Mouse (Mus musculus): ENCODE measurements around the gene Zfp101. TPM values are rescaled to one million over a fixed set of nuclear protein-coding genes. Genes with fewer than 3 reads are reported as not detected.

Zfp101 gene
- total RNA-seq (2021): 1 to 10 TPM; 2.7 to 3.4 TPM
- long read RNA-seq, experiment 1, partial matches to known transcripts: 0 of 2 reads
- long read RNA-seq, experiment 1, other reads (novel, unspliced or antisense): 0 of 2 reads
- long read RNA-seq, experiment 2, partial matches to known transcripts: 0 of 1 reads
- long read RNA-seq, experiment 2, other reads (novel, unspliced or antisense): 0 of 1 reads

DNA sequence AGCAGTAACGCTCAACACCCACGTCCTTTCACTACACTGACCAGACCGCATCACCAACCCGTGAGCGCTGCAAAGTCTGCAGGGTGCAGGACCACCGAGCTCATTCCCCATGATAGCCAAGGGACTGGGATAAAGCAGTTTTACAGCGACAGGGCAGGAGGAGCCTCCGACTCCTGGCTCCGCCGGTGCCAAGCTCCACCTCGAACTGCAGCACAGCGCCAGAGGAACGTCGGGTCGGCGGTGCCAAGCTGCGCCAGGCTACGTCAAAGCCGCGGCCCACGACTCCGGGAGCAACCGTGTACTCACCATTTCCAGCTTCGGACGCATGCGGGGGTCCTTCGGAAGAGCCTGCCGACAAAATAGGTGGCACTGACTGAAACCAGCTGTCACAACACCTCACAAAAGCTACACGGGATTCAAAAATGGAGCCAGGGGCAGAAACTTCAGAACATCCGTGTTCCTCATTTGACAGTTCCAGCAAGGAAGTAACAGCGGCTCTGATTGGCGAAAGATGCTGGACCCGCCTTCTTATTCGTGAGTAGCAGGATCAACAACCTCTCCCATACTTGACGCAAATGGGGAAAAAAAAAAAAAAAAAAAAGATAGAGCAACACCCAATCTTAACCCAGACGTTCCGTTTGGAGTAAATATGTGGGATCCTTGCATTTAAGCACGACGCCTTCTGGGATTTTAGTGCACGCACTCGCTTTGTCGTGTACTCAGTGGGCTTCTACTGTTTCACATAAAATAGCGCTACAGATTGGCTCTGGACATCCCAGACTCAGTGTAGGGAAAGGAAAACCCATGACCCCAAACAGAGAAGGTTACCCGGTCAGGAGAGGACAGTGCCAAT is at the start of gene Zfp101:
Gene Zfp101, minus strand, starts transcription at position 460 of the 853 bp plus-strand sequence.
- DNase-seq: peak; percentile 83 to 84
- intact Hi-C loops (cut with DNase I): loop anchor here (10.0 kb wide), 1 partner anchor 300 kb away; no protein-coding TSS in a partner anchor

GRCm38 (mm10) chr17:33441159-33441558 is 46.7 kb upstream of the Zfp101 start:
- DNase-seq: no peak
- intact Hi-C loops (cut with DNase I): no loop called here

GRCm38 (mm10) chr17:33439922-33440321 is 45.5 kb upstream of the Zfp101 start:
- intact Hi-C loops (cut with DNase I): loop anchor here (2.0 kb wide), 2 partner anchors 99 to 387 kb away; no protein-coding TSS in a partner anchor
- no peak for DNase-seq

DNA sequence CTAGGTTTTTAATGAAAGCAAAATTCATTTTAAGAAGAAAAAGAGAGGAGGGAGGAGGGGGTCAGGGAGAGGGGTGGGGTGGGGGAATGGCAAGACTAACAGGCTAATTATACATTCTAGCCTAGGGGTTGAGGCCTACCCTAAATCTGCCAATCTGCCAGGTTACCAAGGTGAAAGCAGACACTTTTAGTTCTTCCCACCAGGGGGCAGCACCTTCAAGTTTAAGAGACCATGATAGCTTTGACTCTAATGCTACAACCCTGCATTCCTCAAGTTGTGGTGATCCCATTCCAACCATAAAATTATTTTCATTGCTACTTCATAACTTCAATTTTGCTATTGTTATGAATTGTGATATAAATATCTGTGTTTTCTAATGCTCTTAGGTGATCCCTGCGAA is 44.7 kb upstream of the Zfp101 start:
- peak; percentile 31 to 65 for DNase-seq
- intact Hi-C loops (cut with DNase I): loop anchor here (2.0 kb wide), 2 partner anchors 100 to 388 kb away; no protein-coding TSS in a partner anchor

- intact Hi-C loops (cut with DNase I): no loop called here
These were observed 37.8 kb upstream of the Zfp101 start, which contains the start of gene Actl9 for GRCm38 (mm10) chr17:33432019-33432946. TSS of gene Actl9 (plus strand) at chr17:33432896.

DNA sequence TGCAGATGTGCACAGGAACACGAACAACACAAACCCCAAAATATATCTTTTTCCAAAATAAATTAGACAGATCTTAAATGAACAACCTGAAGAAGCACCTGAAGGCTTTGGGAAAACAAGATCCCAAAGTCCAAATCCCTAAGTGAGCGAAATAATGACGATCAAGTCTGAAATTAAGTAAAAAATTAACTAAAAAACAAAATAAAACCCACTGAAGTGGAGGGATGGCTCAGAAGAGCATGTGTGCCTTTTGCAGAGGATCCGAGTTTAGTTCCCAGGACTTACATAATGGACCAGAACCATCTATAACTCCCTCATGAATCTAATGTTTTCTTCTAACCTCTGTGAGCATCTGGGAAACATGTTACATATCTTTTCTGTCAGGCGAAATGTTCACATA is 2.2 kb downstream of the Zfp101 start:
- intact Hi-C loops (cut with DNase I): loop anchor here (10.0 kb wide), 1 partner anchor 297 kb away; no protein-coding TSS in a partner anchor

More at GRCm38 (mm10) chr17:33432019-33432946, 37.8 kb upstream of the Zfp101 start, which contains the start of gene Actl9:
- no peak for DNase-seq

DNA sequence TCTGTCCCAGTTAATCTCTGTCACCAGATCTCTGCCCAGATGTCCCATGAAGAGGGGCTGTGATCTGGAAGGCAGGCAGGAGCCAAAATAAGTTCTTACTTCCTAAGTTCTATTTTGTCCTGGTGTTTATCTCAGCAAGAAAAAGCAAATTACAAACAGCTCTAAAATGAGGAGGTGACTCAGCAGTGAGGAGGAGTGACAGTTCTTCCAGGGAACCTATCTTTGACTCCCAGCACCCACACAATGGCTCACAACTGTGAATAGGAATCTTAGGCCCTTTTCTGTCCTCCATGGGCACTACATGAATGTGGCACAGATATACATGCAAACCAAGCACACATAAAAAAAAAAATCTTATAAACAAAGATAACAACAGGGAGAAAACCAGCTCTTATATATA is 8.7 kb downstream of the Zfp101 start:
- intact Hi-C loops (cut with DNase I): no loop called here
- no peak for DNase-seq

More for the DNA sequence above, 2.2 kb downstream of the Zfp101 start:
- no peak for DNase-seq

GRCm38 (mm10) chr17:33372795-33373194 is 21.6 kb downstream of the Zfp101 start:
- no peak for DNase-seq
- intact Hi-C loops (cut with DNase I): no loop called here

- intact Hi-C loops (cut with DNase I): no loop called here
- peak; percentile 71 to 75 for DNase-seq
These were observed 35.7 kb downstream of the Zfp101 start, which contains the start of gene Zfp81 for GRCm38 (mm10) chr17:33358411-33359384. TSS of gene Zfp81 (minus strand) at chr17:33358878.

DNA sequence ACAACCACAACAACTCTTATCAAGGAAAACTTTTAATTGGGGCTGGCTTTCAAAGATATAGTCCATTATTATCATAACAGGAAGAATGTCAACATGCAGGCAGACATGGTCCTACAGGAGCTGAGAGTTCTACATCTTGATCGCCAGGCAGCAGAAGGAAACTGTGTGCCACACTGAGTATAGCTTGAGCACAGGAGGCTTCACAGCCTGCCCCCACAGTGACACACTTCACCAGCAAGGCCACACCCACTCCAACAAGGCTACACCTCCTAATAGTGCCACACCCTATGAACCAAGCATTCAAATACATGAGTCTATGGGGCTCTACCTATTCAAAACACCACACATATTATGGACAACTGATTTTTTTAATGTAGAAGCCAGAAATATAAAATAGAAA is 41.5 kb downstream of the Zfp101 start:
- intact Hi-C loops (cut with DNase I): no loop called here
- DNase-seq: no peak

Other genes starting within 250 kb of the Zfp101 start
- gene Olfr55, start 226.2 kb downstream of the Zfp101 start, total RNA-seq (2021): not detected
- gene Olfr239, start 203.3 kb downstream of the Zfp101 start, total RNA-seq (2021): not detected
- gene Olfr1564, start 173.0 kb downstream of the Zfp101 start, total RNA-seq (2021): under 1 TPM; 0.15 to 0.23 TPM
- 1 to 10 TPM; 3.0 to 5.4 TPM for gene Zfp955a, start 139.5 kb downstream of the Zfp101 start, total RNA-seq (2021)
- not detected for gene Olfr63, start 130.0 kb downstream of the Zfp101 start, total RNA-seq (2021)
- gene Zfp955b, start 105.1 kb downstream of the Zfp101 start, total RNA-seq (2021): 10 to 100 TPM in 1 of 2 experiments, 1 to 10 TPM in 1; 8.2 to 10.3 TPM
- 1 to 10 TPM; 2.6 to 2.7 TPM for gene Zfp81, start 35.8 kb downstream of the Zfp101 start, total RNA-seq (2021)
- gene Actl9, start 38.3 kb upstream of the Zfp101 start, total RNA-seq (2021): not detected
- gene Adamts10, start 129.6 kb upstream of the Zfp101 start, total RNA-seq (2021): 1 to 10 TPM; 8.0 to 9.4 TPM
- gene Myo1f, start 161.1 kb upstream of the Zfp101 start, total RNA-seq (2021): 1 to 10 TPM in 1 of 2 experiments, under 1 TPM in 1; 0.77 to 1.4 TPM
- 1 to 10 TPM; 6.6 to 7.8 TPM for gene Zfp414, start 234.4 kb upstream of the Zfp101 start, total RNA-seq (2021)
- gene Pram1, start 243.4 kb upstream of the Zfp101 start, total RNA-seq (2021): not detected

Measured in gastrocnemius, postnatal 36 days (tissue).